Mouse (Mus musculus) midbrain, embryonic 13.5 days (tissue): ENCODE measurements around the gene Yif1b. TPM values are rescaled to one million over a fixed set of nuclear protein-coding genes. Genes with fewer than 3 reads are reported as not detected.
"Not testable (repeated sequence)": the region's sequence is repeated elsewhere in the genome, so short reads cannot be mapped to it uniquely, and the experiment has no call there.

ENCODE experiments used
- ATAC-seq: fragments of 200-750 bp; cut with Nextera tagmentation; 2 replicates; pipeline ENCODE4 v1.8.0; 2017; ENCODE audit warnings: mild to moderate bottlenecking, moderate TSS enrichment, moderate library complexity
- H3K27ac ChIP-seq: fragments of 300-500 bp; sonication (generic); 2 replicates; pipeline ENCODE4 v1.5.1; 2015; ENCODE audit warnings: inconsistent platforms, mild to moderate bottlenecking, moderate library complexity
- H3K27me3 ChIP-seq: fragments of 300-500 bp; sonication (generic); 2 replicates; pipeline ENCODE4 v1.6.1; 2015; ENCODE audit warnings: mild to moderate bottlenecking, inconsistent platforms
- H3K36me3 ChIP-seq: fragments of 300-500 bp; sonication (generic); 2 replicates; pipeline ENCODE4 v1.6.1; 2015; ENCODE audit warnings: mild to moderate bottlenecking, inconsistent platforms
- H3K4me1 ChIP-seq: fragments of 300-500 bp; sonication (generic); replicated peaks from 2 replicates; pipeline ENCODE4 v1.6.1; 2015; ENCODE audit warnings: inconsistent platforms
- H3K4me2 ChIP-seq: fragments of 300-500 bp; sonication (generic); replicated peaks from 2 replicates; pipeline ENCODE4 v1.6.1; 2015; ENCODE audit warnings: moderate library complexity, mild to moderate bottlenecking, inconsistent platforms
- H3K4me3 ChIP-seq: fragments of 300-500 bp; sonication (generic); replicated peaks from 2 replicates; pipeline ENCODE4 v1.5.1; 2015; ENCODE audit warnings: mild to moderate bottlenecking, inconsistent platforms
- H3K9ac ChIP-seq: fragments of 300-500 bp; sonication (generic); replicated peaks from 2 replicates; pipeline ENCODE4 v1.6.1; 2015; ENCODE audit warnings: mild to moderate bottlenecking, inconsistent platforms
- H3K9me3 ChIP-seq: fragments of 300-500 bp; sonication (generic); 2 replicates; pipeline ENCODE4 v1.6.1; 2016; ENCODE audit warnings: mild to moderate bottlenecking, inconsistent platforms
- WGBS: fragments of 180-500 bp; shearing (Covaris S2); methylation state at CpG from one replicate; pipeline ENCODE4 v1.1.7; 2015; 5-methylcytosine and 5-hydroxymethylcytosine counted together
- polyA plus RNA-seq: library from polyadenylated mRNA; unstranded; fragments of >200 nt; fragmentation: Nextera tagmentation; extraction: Ambion mirVana; gene quantifications from 2 replicates; pipeline ENCODE4 v1.2.1, GENCODE M21; 2015

Gene Yif1b
- 77.0 and 80.8 TPM in 2 replicates for polyA plus RNA-seq

- H3K36me3 ChIP-seq = no peaks in the 10 kb centered on the region
- peaks cover 13% of the 10 kb centered on the region for H3K4me1 ChIP-seq
- H3K4me2 ChIP-seq = peak within 1 kb of the TSS; percentile 84
- WGBS = under 1% methylated on average over 60 of the region's 60 CpGs
- peak within 1 kb of the TSS; percentile 89 for H3K27ac ChIP-seq
- peaks cover 6% of the 10 kb centered on the region for H3K27me3 ChIP-seq
- ATAC-seq = peak; percentile 97
- H3K9me3 ChIP-seq = no peaks in the 10 kb centered on the region
- H3K9ac ChIP-seq = peak within 1 kb of the TSS; percentile 73
- H3K4me3 ChIP-seq = peak within 1 kb of the TSS; percentile 71
Observed at GRCm38 (mm10) chr7:29238019-29238967, at the start of gene Yif1b. Gene Yif1b (plus strand): TSS chr7:29238329.

GRCm38 (mm10) chr7:29194230-29194629 lies 43.9 kb upstream of the Yif1b start:
- not testable (repeated sequence) for H3K4me2 ChIP-seq, H3K4me3 ChIP-seq, H3K27me3 ChIP-seq, H3K9me3 ChIP-seq, H3K27ac ChIP-seq, H3K9ac ChIP-seq, H3K4me1 ChIP-seq, H3K36me3 ChIP-seq, ATAC-seq
- 96% methylated on average over 1 of the region's 1 CpGs for WGBS

GRCm38 (mm10) chr7:29202577-29202976 lies 35.6 kb upstream of the Yif1b start:
- no peak for ATAC-seq
- Histone ChIP-seq H3K9ac (no peak overlapping the region), H3K27me3 (0 out of 2 replicates have a peak, but pooled peaks cover 6% of the 10 kb centered on the region), H3K4me2 (no peak overlapping the region), H3K4me1 (no peaks in the 10 kb centered on the region), H3K9me3 (no peaks in the 10 kb centered on the region), H3K27ac (no peak overlapping the region), H3K4me3 (no peak overlapping the region), H3K36me3 (no peaks in the 10 kb centered on the region)
- WGBS = 85% methylated on average over 5 of the region's 6 CpGs

DNA sequence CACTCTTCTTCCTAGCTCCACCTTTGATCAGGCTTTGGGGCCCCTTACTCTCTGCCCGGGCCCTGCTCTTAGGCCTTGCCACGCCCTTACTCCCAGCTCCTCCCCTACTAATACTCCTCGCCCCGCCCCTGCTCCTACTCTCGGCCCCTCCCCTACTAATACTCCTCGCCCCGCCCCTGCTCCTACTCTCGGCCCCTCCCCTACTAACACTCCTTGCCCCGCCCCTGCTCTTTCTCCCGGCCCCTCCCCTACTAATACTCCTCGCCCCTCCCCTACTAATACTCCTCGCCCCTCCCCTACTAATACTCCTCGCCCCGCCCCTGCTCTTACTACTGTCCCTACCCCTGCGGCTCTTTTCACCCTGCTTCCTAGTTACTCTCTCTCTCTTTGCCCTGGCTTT lies 27.1 kb upstream of the Yif1b start:
- not testable (repeated sequence) for H3K9me3 ChIP-seq, H3K27ac ChIP-seq, ATAC-seq, H3K9ac ChIP-seq, H3K36me3 ChIP-seq
- Histone ChIP-seq H3K4me3 (peak overlapping the region; percentile 33; the same call in 1 of the 2 replicates), H3K27me3 (peaks cover 16% of the 10 kb centered on the region), H3K4me2 (peak overlapping the region; percentile 42), H3K4me1 (peaks cover 24% of the 10 kb centered on the region)
- WGBS = 38% methylated on average over 13 of the region's 15 CpGs

DNA sequence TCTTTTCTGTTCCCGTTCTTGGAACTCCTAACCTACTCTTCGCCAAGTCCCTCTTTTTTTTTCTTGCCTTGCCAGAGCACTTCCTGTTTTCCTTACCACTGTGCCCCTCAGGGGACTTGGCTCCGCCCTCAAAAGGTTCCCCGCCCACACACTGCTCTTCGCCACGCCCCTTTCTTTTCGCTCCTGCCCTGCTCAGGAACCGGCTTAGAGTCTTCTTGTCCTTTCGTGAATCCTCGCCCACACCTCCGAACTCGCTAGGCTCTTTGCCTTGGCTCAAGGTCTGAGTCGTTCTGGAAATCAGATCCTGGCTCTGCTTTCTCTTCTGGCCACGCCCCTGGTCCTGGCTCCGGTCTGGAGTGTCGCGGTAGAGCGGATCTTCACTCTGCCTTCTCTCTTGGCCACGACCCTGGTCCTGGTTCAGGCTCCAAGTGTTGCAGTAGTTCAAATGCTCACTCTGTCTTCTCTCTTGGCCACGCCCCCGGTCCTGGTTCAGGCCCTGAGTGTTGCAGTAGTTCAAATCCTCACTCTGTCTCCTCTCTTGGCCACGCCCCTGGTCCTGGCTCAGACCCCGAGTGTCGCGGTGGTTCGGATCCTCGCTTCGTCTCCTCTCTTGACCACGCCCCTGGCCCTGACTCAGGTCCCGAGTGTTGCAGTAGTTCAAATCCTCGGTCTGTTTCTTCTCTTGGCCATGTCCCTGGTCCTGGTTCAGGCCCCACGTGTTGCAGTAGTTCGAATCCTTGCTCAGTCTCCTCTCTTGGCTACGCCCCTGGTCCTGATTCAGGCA lies 26.5 kb upstream of the Yif1b start:
- Histone ChIP-seq H3K4me2 (peak overlapping the region; percentile 42), H3K4me3 (peak overlapping the region; percentile 33), H3K9ac (no peak overlapping the region; the same call in 1 of the 2 replicates), H3K9me3 (no peaks in the 10 kb centered on the region), H3K27me3 (peaks cover 16% of the 10 kb centered on the region), H3K27ac (no peak overlapping the region), H3K4me1 (peaks cover 24% of the 10 kb centered on the region), H3K36me3 (no peaks in the 10 kb centered on the region)
- ATAC-seq = peak; percentile 44; the same call in 1 of the 2 replicates
- WGBS = 6% methylated on average over 34 of the region's 34 CpGs

GRCm38 (mm10) chr7:29212199-29212765 lies 25.8 kb upstream of the Yif1b start:
- Histone ChIP-seq H3K4me3 (peak overlapping the region; percentile 33), H3K27ac (no peak overlapping the region), H3K9ac (no peak overlapping the region), H3K27me3 (peaks cover 16% of the 10 kb centered on the region), H3K36me3 (no peaks in the 10 kb centered on the region), H3K4me1 (peaks cover 24% of the 10 kb centered on the region), H3K4me2 (peak overlapping the region; percentile 52), H3K9me3 (no peaks in the 10 kb centered on the region)
- ATAC-seq = no peak
- WGBS = 16% methylated on average over 26 of the region's 26 CpGs

GRCm38 (mm10) chr7:29212775-29213560 lies 25.2 kb upstream of the Yif1b start:
- peaks cover 24% of the 10 kb centered on the region for H3K4me1 ChIP-seq
- H3K4me3 ChIP-seq = peak overlapping the region; percentile 30
- H3K4me2 ChIP-seq = peak overlapping the region; percentile 52
- peaks cover 16% of the 10 kb centered on the region for H3K27me3 ChIP-seq
- not testable (repeated sequence) for H3K36me3 ChIP-seq, ATAC-seq, H3K9me3 ChIP-seq, H3K27ac ChIP-seq, H3K9ac ChIP-seq
- 15% methylated on average over 40 of the region's 40 CpGs for WGBS

- Histone ChIP-seq H3K27me3 (peaks cover 16% of the 10 kb centered on the region), H3K9me3 (no peaks in the 10 kb centered on the region), H3K4me1 (peaks cover 24% of the 10 kb centered on the region), H3K4me2 (peak within 1 kb of the TSS; percentile 52), H3K4me3 (peak within 1 kb of the TSS; percentile 30), H3K27ac (no peak within 1 kb of the TSS), H3K36me3 (no peaks in the 10 kb centered on the region), H3K9ac (no peak within 1 kb of the TSS)
- peak; percentile 83 for ATAC-seq
- WGBS = 3% methylated on average over 20 of the region's 20 CpGs
Observed at GRCm38 (mm10) chr7:29213675-29214082, 24.4 kb upstream of the Yif1b start, which contains the start of gene Catsperg1. Gene Catsperg1 (minus strand): TSS chr7:29214035.

DNA sequence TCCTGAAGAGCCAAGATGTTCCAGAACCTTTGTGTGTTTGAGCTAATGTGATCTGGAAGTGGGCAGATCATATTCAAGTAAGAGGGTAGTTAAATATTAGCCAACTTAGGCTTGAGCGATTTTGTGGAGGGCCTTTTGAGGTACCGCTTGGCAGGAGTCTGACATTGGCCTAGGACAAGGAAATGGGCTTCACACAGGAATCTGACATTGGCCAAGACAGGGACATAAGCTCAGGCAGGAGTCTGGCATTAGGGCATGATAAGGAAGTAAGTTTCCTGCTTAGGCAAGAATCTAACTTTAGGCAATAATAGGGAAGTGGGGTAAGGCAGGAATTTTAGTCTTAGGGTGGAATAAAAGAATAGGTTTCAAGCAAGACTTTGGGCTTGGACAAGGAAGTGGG lies 23.9 kb upstream of the Yif1b start:
- Histone ChIP-seq H3K4me1 (peaks cover 24% of the 10 kb centered on the region), H3K9ac (no peak overlapping the region), H3K27me3 (peaks cover 16% of the 10 kb centered on the region), H3K27ac (no peak overlapping the region), H3K4me2 (peak overlapping the region; percentile 52; the same call in 1 of the 2 replicates), H3K9me3 (no peaks in the 10 kb centered on the region), H3K4me3 (no peak overlapping the region), H3K36me3 (no peaks in the 10 kb centered on the region)
- WGBS = 68% methylated on average over 2 of the region's 2 CpGs
- ATAC-seq = 0 out of 2 replicates have a peak, but pooled peaks have one; percentile 9

DNA sequence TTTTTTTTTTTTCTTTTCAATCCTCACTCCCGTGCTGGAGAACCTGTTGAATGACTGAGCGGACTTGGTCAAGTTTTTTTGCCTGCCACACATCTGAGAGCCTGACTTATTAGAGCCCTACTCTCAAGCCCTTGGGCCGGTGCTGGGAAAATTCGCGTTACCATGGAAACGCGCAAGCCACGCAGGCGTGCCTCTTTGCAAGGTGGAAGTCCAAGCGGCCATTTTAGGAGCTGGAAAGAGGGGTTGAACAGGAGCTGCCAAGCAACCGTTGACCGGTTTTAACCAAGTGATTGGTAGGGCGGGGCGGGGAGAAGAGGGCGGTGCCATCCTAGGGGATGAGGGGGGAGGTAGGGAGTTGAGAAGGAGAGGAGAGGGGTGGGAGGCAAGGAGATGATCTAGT lies 23.3 kb upstream of the Yif1b start:
- Histone ChIP-seq H3K4me1 (peaks cover 24% of the 10 kb centered on the region), H3K4me2 (no peak overlapping the region), H3K9ac (no peak overlapping the region), H3K27me3 (peaks cover 16% of the 10 kb centered on the region), H3K27ac (no peak overlapping the region), H3K36me3 (no peaks in the 10 kb centered on the region), H3K9me3 (0 out of 2 replicates have a peak, but pooled peaks cover 4% of the 10 kb centered on the region), H3K4me3 (no peak overlapping the region)
- 36% methylated on average over 15 of the region's 15 CpGs for WGBS
- ATAC-seq = no peak
